Mouse (Mus musculus): ENCODE data around the gene Zzef1.
A peak's percentile ranks its signal among the peaks of the same experiment; 100 is the strongest.
"Not testable (repeated sequence)": the region's sequence is repeated elsewhere in the genome, so short reads cannot be mapped to it uniquely, and the experiment has no call there.

The Zzef1 gene

DNA sequence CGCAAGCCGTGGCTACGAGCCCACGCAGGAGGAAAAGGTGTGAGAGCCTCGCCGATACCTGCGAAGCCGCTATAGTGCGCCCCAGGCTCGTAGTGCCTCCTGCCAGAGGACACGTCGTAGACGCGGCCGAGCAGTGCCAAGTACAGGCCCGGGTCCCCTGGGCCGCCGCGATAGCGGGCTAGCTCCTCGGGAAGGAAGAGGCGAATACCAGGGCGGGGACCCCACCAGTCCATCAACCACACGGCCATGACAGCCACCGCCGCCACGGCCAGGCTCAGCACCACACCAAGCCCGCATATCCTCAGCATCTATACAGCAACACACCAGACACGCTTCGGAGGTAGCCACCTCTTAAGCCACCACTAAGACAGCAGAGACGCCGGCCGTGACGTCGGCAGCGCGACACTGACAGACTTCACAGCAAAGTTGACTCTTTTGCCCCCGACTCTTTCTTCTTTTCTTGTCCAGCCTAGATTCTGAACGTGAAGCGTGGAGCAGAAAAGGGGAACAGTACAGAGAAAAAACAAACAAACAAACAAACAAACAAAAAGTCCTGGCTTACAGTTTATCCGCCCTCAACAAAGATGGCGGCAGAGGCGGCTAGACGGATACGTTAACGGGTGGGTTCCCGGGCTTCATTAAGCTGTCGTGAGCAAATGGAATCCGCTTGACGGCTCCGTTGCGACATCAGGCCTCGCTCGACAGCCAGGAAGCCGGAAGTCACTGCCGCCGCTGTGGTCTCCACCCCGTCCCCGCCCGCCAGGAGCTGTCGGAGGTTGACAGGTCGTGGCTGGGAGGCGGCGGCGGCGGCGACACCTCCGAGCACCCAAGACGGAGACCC is at the start of gene Zzef1, which contains the start of gene Cyb5d2:
TSS of gene Zzef1 (plus strand) at position 772 of the 841 bp plus-strand sequence.
TSS of gene Cyb5d2 (minus strand) at position 688 of the 841 bp plus-strand sequence.
- peak; percentile 94 for DNase-seq

DNA sequence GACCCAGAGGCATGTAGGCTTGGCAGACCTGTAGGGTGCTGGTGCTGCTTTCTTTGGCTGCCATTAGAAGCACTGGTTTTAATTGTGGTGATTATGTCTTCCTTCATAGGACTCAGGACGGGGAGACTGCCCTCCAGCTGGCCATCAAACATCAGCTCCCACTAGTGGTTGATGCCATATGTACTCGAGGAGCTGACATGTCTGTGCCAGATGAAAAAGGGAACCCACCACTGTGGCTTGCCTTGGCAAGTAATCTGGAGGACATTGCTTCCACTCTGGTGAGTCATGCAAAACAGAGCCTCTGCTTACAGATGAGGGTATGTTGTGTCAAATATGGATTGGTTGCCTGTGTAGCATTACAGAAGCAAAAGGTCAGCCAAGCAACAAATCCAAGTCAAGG is 44.1 kb upstream of the Zzef1 start:
- DNase-seq = no peak

GRCm38 (mm10) chr11:72758316-72758715 is 37.7 kb upstream of the Zzef1 start:
- DNase-seq = peak; percentile 15

GRCm38 (mm10) chr11:72759581-72759980 is 36.4 kb upstream of the Zzef1 start:
- no peak for DNase-seq

- no peak for DNase-seq
These were observed 35.2 kb upstream of the Zzef1 start for GRCm38 (mm10) chr11:72760781-72761180.

DNA sequence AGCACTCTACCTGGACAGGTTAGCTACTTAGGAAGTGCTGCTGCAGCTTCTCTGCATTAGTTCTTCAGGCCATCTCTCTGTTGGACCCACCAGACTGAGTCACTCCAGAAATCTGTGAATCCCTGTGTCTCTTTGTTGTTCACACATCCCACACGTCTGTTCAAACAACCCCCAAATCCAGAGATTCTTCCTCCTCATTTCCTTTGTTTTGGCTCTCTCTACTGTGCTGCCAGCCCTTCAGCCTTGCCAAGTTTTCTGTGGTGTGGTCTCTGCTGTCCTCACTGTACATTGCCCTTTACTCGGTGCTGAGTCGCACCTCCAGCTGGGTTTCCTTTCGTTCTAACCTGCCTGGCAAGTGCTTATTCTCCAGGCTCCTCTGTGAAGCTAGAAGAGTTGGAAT is 31.8 kb upstream of the Zzef1 start:
- no peak for DNase-seq

DNA sequence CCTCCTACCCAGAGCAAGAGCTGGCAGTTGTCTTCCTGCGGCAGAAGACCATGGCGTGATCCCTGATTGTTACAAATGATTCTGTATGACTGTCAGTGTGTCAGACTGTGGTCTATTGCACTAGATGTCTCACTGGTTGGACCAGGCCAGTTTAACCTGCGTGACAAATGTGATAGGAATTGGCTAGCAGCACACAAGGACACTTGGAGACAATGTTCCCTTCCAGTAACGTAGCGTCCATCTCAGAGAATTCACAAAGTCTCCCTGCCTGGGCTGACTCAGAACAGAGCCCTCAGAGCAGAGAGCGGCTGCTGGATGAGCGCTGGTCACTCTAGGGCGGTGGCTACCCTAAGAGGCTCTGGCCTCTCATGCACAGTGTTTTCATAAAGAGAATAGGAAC is 28.3 kb upstream of the Zzef1 start:
- DNase-seq = no peak

DNA sequence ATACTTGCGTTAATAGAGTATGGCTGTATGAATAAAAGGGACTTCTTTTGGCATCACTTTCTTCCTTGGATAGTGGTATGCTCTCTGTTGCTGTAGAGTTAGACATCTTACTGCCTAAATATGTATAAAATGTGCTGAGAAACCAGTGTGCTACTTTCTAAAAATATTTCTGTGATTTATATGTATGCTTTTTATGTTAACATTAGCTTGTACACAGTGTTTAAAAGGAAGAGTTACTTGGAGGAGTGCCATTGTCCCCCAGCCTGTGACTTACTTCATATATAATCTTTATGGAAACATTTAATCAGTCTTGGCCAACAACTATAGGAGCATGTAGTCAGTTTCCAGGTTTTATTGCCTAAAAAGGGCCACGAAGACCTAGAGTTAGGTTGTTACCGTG is 27.0 kb upstream of the Zzef1 start:
- DNase-seq = no peak

DNA sequence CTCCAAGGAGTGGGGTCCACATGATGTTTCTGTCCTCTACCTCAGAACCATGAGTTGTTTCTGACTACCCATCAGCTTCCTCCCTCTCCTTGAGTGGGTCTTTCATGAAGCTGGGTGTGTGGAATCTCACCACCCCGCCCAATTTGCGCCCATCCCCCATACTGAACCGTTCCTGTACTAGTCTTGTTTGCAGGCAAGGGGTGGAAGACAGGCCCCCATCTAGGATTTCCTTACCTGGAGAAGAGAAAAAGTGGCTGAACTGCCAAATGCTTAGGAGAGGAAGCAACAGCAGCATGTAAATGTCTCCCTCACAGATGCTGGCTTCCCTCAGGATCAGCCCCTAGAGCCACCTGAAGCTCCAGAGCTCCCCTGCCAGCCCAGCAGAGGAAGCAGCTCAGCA is 25.7 kb upstream of the Zzef1 start:
- DNase-seq = no peak

DNA sequence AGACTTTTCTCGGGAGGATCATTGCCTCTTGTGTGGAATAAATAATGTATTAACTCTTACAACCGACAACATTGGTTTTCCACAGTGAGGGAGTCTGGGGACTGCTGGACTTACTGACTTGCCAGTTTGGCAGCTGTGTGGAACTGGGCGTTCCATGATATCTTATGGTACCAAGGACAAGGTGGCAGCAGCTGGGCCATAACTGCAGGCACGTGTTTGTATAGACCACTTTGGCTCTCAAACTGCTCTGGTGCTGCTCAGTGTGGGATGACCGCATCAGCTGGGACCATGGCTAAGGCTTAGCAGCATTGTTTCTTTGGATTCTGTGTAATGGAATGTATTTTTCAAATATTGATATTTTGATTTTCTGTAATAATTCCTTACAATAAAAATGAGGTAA is 25.2 kb upstream of the Zzef1 start:
- no peak for DNase-seq

DNA sequence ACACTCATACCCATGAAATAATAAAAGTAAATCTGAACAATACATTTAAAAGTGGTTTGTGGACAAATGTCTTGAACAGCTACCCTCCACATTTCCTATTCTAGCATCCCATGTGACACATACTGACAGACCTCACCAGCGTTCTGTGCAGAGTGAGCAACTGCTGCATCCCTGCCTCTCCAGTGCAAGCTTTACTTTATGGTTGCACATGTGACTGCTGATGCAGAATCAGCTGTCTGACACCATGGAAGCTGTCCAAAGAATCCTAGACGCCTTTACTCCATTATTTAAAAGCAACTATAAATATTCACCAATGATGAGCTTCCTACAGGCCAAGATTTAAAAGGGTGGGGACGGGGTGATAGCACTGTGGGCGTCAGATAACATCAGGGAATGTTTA is 24.6 kb upstream of the Zzef1 start:
- DNase-seq = no peak

GRCm38 (mm10) chr11:72772611-72773010 is 23.4 kb upstream of the Zzef1 start:
- DNase-seq = not testable (repeated sequence)

DNA sequence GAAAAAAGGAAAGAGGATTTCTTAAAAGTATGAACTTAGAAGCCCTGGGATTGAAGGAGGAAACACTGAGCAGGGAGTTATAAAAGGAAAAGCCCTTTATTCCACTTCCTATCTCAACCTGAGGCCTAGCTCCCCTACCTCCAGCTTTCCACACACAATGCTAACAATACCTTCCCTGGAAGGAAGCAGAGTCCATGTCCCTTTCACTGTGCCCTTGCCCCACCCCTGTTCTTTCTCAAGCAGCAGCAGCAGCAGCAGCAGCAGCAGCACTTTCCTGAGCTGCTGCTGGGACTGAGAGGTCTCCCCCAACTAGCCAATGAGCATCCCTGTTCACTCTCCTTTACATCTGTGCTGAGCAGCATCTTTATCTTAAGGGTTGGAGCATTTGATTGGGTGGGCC is 17.1 kb upstream of the Zzef1 start:
- DNase-seq = no peak

GRCm38 (mm10) chr11:72782103-72782502 is 13.9 kb upstream of the Zzef1 start:
- no peak for DNase-seq

DNA sequence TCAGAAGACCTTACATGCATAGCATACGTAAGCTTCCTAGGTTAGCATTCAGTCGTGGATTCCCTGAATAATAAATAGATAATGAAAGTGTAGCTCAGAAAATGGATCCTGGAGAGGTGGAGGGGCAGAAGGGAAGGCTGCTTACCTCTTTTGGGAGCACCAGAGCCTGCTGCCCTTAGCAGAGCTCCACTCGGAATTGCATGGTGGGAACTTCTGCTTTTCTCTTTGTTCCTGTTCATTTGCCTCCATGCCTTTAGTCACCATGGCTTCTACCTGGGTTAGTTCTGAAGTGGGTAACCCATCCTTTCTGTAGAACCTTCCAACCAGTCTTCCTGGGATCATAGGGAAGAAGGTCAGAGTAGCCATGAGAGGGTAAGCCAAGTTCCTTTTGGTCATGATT is 13.5 kb upstream of the Zzef1 start:
- no peak for DNase-seq

DNA sequence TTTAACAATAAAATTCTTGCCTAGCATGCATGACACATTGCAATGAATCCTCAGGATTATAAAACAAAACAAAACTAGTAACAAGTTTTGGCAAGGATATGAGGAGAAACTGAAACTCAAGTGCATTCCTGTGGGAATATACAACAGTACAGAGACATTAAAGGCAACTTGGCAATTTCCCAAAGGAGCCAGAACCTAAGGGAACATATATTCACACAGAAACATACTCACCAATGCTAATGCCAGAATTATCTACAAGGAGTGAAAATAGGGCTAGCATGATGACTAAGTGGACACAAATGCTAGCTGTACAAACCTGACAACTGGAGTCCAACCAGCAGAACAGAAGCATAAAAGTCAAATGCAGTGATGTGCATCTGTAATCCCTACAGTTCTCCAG is 4.0 kb upstream of the Zzef1 start:
- no peak for DNase-seq

DNA sequence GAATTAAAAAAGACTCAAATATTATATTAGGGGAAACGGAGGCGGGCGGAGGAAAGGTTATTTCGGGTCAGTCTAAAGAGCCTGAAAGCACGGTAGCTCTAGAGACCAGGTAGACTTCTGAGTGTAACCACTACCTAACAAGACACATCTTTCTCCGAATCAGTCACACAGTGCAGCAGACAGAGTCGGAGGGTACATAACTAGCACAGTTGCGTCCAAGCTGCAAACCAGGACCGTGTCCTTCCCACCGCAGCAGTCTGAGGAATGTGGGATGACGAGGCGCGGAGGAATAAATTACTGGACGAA is 924 bp upstream of the Zzef1 start:
- DNase-seq = no peak

DNA sequence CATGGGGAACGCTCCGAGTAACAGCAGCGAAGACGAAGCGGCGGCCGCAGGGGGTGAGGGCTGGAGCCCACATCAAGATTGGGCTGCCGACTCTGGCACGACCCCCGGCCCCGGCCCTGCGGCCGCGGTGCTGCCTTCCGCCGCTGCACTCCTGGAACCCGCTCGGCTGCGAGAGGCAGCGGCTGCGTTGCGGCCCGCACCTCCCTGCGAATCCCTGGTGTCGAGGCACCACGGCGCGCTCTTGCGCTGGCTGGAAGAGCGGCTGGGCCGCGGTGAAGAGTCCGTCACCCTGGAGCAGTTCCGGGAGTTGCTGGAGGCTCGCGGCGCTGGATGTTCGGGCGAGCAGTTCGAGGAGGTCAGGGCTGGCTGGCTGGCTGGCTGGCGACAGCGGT is 266 bp downstream of the Zzef1 start:
- no peak for DNase-seq

GRCm38 (mm10) chr11:72796773-72797338 is 830 bp downstream of the Zzef1 start:
- no peak for DNase-seq

DNA sequence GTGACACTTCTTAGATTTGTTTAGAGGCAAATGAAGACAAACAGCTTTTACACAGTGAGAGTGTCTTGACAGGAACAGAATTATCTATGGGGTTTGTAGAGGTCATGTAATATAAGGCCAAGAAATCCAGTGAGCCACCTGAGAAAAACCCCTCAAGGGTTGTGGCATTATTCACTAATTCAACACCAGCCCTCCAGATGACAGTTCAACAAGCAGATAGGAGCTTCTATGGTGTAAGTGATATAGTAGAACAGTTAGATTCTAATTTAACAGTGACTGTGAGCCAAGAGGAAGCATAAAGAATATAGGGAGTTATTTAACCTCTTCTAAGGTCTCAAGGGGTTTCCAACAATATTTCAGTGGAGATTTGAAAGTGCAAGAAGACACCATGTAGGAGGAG is 2.1 kb downstream of the Zzef1 start:
- no peak for DNase-seq

GRCm38 (mm10) chr11:72801182-72801581 is 5.2 kb downstream of the Zzef1 start:
- DNase-seq = no peak

DNA sequence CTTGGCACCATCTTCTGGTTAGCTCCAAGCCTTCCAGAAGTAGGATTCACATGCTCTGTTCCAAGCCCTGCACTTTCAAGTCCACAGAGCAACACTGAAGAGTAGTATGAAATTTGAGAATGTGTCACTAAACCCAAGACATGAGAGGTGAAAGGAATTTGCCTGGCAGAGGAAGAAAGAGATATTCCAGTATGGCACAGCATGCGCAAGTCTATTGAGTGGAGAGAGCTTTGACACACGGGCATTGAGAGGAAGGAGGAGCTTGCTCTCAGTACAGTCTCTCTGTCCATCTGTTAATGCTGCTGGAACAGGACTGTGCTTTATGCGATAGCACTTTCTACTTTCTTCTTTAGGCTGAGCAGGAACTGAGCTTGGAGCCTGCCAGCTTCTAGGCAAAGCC is 7.0 kb downstream of the Zzef1 start:
- DNase-seq = no peak

DNA sequence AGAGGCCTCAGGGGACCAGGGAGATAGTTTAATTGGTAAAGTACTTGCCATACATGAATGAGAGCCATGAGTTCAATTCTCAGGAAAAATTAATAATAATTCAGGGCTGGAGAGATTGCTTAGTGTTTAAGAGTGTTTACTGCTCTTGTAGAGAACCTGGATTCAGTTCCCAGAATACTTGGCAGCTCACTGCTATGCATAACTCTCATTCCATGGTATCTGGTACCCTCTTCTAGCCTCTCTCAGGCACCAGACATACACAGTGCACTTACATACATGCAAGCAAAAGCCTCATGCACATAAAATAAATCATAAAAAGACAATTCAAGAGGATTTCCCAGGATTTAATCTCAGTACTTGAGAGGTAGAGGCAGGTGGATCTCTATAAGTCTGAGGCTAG is 8.6 kb downstream of the Zzef1 start:
- DNase-seq = no peak

- DNase-seq = no peak
These were observed 9.2 kb downstream of the Zzef1 start for GRCm38 (mm10) chr11:72805232-72805631.

- DNase-seq = peak; percentile 42
These were observed 10.5 kb downstream of the Zzef1 start for GRCm38 (mm10) chr11:72806556-72806955.
